Mouse (Mus musculus): ENCODE measurements around the gene Nol9.
"Not testable (repeated sequence)": the region's sequence is repeated elsewhere in the genome, so short reads cannot be mapped to it uniquely, and the experiment has no call there.

Nol9 gene

DNA sequence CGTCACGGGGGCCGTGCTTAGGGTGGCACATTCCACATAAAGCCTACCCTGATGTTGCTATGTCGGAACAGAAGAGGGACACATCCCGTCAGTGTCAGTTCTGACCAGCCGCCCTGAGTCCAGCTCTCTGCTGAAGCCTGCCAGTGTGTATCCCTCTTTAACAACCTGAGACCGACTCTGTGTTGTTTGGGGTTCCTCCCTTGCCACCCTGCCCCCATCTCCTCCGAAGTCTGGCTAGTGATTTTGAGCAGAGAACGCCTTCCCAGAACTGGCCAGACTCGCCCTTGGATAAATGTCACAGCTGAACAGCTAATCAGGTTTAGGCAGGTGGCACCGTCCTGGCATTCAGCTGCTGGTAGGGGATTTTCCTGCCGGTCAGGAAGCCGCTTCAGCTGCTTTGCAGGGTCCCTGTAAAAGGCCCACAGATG is 28.4 kb upstream of the Nol9 start:
- DNase-seq (ENCODE audit: low spot score): no peak

DNA sequence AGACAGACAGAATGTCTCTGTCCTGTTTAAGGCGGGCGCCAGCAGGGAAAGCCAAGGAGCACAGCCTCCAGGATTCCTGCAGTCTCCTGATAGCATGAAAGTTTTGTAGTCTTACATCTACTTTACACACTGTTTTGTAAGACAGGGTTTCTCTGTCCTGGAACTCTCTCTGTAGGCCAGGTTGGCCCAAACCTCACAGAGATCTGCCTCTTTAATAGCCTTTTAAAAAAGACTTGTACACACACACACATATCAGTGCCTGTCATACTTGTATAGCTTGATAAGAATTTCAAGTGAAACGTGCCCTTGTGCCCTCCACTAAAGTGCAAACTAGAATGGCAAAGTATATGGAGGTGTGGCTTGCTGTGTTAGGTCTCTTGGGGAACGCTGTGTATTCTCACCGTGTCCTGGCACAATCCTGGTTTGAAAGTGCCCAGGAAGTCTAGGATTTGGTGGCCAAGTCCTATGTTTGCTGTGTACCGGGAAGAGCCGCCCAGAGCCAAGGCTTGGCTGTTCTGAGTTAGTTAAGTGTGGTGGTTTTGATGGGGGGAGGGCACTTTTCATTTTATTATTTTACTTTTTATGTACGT is 27.9 kb upstream of the Nol9 start:
- no peak for DNase-seq (ENCODE audit: low spot score)

DNA sequence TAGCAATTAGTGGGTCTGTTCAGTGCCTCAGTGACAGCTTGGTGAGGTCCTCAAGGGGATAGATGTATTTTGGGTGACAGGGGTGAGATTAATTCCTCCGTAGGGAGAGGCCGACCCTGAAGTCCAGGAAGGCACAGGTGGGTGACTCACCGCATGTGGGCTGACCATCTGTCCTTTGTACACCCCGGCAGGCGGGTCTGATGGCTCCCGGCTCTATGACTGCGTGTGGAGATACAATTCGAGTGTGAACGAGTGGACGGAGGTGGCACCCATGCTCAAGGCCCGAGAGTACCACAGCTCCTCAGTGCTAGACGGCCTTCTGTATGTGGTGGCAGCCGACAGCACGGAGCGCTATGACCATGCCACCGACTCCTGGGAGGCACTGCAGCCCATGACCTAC is 27.0 kb upstream of the Nol9 start:
- no peak for DNase-seq (ENCODE audit: low spot score)

DNA sequence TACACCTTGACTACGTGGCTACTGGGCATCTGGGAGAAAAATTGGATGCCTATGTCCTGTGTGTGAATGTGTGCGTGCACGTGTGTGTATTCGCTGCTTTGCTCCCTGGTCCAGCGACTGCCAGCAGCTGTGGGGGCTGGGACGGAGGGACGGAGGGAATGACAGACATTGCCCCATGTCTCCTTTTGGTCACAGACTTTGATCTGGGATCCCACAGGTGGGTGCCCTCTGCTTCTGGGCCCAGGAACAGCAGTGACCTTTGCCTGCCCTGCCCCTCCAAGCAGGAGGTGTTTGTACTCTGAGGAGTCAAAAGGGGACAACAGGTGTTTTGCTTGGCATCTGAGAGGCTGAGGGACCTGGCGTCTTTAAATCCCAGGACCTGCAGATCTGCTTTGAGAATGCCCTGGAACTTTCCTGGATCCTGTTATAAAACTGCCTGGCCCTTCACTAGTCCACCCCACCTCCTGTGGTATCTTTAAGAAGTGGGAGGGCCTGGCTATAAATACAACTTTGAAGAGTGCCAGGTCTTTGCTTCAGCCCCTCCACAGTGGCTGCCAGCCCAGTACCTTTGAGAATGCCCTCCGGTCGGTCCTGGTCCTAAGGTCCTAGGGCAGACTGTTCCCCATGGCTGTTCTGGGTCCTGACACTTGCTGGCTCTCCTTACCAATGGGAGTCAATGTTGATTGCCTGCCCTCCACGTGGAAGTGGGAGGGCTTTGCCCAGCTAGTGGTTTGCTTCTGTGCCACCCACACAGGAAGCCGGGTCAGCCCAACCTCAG is 25.9 kb upstream of the Nol9 start:
- no peak for DNase-seq (ENCODE audit: low spot score)

DNA sequence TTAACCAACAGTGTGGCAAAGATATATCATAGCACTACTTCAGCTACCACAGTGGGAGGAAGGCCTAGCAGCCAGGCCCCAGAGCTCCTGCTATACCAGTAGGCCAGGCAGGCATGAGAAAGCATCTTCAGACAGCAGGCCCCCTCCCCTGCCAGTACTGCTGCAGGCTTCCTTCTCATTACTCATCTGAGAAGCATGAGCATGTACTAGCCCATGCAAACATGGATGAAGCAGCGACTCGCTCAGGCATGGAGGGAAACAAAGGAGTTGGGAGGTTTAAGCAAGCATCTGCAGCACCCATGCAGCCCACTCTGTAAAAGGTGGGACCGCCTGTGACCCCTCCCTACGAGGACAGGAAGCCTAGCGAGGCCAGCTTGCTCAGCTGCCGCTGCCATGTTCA is 20.0 kb upstream of the Nol9 start:
- no peak for DNase-seq (ENCODE audit: low spot score)

DNA sequence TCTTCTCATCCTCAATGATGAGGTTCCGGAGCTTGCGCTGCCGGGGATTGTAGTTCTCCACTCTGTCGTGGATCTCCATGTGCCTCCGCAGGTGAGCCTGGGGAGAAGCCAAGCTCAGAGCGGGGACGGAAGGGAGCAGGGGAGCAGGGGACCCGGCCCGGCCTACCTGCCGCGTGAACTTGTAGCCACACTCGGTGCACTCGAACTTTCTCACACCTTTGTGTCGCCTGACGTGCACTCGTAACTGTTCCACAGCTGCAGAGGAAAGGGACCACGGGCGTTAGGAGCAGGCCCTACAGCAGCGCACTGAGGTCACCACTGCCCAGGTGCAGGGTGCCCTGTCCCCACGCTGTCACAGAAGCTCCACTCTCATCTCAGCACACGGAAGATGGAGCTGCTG is 19.1 kb upstream of the Nol9 start:
- DNase-seq (ENCODE audit: low spot score): no peak

DNA sequence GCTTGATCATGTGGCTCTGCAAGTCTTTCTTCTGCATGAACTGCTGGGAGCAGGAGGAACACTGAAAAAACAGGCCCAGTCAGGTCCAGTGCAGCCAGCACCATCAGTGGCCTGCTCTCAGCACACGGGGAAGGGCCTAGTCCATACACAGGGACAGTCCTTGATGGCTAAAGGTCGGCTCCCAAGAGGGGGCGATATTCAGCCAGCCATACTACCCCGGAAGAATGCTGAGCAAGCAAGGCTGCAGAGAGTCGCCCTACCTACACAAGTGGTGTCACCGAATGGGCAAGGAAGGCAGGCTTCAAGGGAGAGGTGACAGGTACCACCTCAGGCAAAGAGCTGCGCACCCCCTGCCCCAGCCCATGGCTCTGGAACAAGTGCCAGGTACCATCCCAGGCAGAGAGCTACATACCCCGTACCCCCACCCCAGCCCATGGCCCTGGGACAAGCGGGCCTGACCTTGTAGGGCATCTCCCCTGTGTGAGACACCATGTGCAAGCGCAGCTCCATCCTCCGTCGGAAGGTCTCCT is 17.5 kb upstream of the Nol9 start:
- no peak for DNase-seq (ENCODE audit: low spot score)

DNA sequence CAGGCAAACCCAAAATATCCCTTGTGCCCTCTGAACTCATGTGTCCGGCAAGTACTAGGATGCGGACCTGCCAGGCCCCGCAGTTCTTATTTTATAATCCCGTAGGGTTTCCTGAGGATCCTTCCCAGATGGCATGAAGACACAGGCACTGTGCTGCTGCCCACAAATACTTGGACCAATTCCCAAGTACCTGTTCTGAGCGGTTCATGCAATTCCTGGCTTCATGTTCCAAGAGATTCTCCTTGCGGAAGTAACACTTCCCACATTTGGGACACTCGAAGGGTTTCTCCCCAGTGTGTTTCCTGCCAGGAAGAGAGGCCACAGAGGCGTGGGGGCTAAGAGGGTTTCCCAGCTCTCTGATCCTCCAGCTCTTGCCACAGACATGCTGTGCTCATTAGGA is 16.6 kb upstream of the Nol9 start:
- DNase-seq (ENCODE audit: low spot score): no peak

DNA sequence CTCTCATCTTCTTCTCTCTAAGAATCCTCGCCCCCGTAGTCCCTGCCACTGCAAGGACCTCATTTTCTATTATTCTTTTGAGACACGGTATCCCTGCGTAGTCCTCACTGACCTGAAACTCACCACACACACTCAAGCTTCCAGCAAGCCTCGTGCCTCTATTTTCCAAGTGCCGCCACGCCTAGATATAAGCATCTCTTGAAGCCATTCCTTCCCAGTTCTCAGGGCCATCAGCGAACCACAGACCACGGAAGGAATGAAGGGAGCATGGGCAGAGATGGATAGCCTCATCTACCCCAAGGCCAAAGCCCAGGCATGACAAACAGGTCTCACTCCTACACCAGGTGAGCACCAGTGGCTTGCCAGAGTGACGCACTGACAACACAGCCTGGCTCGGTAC is 14.6 kb upstream of the Nol9 start:
- DNase-seq (ENCODE audit: low spot score): no peak

DNA sequence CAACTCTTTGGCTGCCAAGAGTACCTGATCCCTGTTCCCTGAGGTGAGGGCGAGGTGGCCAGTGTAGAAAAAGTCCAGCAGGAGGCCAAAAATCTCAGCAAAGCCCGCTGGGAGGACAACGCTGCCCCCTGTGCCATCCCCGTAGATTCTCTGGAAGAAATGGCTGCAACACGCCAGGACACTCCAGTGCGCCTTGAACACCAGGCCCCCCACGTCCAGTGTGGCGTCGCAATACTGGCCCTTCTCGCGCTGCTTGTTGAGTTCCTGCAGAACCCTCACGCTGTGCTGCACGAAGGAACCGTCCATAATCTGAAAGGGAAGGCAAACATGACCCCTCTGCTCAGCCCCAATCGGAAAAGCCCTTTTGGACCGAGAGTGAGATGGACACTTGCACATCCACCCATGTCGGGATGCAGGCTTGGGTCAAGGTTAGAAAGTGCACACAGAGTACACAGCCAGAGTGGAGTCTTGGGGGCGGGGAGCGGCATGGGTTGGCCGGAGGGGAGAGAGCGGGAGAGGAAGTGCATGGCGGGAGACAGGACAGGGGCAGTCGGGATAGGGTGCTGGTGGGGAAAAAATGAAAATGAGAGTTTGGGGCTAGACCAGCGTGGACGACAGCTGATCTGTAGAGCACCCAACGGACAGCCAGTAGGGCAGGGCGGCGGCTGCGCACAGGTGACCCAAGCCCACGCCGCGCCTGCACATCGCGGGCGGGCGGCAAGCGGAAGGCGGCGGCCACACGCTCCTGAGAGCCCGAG is 12.2 kb upstream of the Nol9 start:
- DNase-seq (ENCODE audit: low spot score): no peak

DNA sequence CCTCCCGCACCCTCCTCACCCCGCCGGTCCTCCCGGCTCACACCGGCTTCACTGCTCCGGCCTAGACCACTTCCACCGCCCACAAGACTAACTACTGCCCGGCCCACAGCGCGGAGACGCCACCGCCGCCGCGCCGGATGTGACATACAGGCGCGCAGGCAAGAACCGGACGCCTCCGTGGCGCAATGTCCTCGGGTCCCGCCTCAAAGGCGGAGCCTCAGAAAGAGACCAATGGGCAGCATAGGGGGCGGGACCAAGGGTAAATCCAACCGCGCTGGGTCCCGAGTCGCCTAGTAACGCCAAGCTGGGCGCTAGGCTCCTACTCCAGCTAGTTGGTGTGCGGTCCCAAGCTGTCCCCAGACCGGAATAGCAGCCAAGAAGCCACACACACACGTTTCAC is 11.6 kb upstream of the Nol9 start, which contains the start of gene Zbtb48:
TSS of gene Zbtb48 (minus strand) at position 148 of the 400 bp plus-strand sequence.
- peak; percentile 87 for DNase-seq (ENCODE audit: low spot score)

DNA sequence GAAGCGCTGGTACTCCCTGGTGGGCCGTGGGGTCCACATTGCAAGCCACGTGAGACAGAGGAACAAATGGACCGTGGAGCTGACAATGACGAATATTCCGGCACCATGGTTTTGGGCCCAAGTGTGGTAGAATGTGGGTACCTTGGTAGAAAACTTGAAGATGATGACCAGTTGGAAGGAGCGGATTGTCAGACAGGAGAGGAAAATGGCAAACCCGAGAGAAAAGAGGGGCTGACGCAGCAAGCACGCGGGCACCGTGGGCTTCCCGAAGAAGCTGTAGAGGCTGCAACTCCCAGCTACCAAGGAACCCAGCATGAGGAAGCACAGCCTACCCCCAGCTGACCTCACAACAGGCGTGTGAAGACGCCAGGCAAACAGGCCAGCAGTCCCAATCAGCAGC is 10.7 kb upstream of the Nol9 start:
- no peak for DNase-seq (ENCODE audit: low spot score)

DNA sequence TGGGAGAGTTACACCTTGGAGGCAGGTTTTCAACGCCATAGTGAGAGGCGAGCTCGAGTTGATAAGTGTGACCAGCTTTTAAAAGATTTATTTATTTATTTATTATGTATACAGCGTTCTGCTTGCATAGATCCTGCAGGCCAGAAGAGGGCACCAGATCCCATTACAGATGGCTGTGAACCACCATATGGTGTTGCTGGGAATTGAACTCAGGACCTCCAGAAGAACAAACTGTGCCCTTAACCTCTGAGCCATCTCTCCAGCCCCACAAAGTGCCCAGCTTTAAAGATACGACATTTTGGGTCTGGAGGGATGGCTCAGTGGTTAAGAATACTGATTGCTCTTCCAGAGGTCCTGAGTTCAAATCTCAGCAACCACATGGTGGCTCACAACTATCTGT is 10.0 kb upstream of the Nol9 start:
- DNase-seq (ENCODE audit: low spot score): no peak

DNA sequence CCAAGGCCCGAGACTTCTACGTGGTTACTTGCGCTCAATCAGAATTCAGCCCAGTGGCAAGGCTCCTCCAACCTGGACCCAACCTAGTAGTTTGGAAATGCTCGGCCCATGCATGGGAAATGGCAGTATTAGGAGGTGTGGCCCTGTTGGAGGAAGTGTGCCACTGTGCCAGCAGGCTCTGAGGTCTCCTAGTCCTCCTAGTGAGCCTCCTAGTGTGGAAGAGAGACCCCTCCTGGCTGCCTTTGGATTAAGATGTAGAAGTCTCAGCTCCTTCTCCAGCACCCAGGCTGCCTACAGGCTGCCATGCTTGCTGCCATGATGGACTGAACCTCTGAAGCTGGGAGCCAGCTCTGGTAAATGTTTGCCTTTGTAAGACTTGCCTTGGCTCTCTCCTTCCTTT is 9.1 kb upstream of the Nol9 start:
- DNase-seq (ENCODE audit: low spot score): no peak

DNA sequence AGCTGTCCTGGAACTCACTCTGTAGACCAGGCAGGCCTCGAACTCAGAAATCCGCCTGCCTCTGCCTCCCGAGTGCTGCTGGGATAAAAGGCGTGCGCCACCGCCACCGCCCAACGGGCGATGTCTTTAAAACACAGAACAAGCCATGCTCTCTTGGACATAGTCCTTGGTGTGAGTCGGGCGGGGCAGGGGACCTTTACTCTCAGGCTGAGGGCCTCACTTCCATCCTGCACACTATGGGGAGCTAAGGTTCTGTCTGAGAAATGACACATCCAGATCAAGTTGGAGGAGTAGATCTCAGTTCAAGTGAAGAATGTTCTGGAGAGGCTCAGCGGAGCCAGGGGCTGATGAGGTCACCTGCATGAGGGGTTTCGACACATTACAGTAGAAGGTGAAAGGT is 6.2 kb upstream of the Nol9 start:
- DNase-seq (ENCODE audit: low spot score): no peak

DNA sequence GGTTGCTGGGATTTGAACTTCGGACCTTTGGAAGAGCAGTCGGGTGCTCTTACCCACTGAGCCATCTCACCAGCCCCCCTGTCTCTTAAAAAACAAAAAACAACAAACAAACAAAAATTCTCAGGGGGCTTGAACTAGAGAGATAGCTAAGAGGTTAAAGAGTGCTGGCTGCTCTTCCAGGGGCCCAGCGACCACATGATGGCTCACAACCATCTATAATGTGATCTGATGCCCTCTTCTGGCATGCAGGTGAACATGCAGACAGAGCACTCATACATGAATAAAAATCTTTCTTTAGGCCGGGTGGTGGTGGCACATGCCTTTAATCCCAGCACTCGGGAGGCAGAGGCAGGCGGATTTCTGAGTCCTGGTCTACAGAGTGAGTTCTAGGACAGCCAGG is 2.7 kb upstream of the Nol9 start:
- DNase-seq (ENCODE audit: low spot score): not testable (repeated sequence)

DNA sequence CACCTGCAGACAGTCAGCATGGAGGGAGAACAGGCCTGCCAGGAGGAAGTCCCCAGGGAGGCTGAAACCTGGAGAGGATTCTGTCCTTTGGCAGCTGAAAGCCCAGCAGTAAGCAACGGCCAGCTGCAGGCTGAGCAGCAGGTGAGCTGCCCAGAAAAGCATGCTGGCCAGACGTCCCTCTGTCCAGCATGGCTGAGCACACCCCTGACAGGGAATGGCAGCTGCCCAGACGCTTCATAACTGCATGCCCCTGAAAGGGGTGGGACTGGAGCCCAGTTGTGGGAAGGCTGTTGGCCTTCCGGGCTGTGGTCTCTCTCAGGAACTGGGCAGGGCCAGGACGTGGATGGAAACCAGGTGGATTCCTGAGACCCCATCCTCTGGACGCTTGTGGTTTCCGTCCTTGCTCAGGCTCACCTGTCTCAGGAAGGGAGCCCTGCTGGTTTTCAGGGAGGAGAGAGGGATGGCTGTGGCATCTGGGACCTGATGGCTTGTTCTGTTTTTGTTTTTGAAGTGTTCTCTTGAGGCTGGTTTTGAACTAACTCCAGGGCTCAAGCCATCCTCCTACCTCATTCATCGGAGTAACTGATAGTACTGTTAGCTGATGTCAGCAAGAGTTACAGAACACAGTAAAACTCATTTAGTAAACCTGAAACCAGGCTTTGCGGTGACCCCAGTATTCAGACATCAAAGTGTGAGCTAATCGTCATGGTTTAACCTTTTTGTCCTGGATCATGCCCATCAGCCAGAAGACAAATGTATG is 716 bp upstream of the Nol9 start, which contains the start of gene Tas1r1:
TSS of gene Tas1r1 (minus strand) at position 344 of the 760 bp plus-strand sequence.
- no peak for DNase-seq (ENCODE audit: low spot score)

DNA sequence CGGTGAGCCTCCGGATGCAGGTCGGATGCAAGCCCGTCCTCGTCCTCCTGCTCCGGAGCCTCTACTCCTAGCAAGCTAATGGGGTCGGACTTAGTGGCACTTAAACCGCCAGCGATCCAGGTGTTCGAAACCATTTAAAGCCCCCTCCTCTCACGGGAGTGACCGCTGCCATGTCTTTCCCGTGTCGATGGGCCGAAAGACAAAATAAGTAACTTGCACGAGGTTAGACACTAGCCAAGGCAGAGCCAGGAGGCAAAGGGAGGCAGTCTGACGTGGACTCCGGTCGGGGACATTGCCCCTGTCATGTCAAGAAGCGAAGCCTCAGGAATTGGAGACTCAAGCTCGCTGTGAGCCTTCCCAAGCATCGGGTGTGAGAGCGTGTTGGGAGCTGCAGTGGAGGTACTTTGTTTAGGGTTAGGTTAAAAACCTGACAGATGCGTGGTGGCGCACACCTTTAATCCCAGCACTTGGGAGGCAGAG is 750 bp downstream of the Nol9 start:
- no peak for DNase-seq (ENCODE audit: low spot score)

DNA sequence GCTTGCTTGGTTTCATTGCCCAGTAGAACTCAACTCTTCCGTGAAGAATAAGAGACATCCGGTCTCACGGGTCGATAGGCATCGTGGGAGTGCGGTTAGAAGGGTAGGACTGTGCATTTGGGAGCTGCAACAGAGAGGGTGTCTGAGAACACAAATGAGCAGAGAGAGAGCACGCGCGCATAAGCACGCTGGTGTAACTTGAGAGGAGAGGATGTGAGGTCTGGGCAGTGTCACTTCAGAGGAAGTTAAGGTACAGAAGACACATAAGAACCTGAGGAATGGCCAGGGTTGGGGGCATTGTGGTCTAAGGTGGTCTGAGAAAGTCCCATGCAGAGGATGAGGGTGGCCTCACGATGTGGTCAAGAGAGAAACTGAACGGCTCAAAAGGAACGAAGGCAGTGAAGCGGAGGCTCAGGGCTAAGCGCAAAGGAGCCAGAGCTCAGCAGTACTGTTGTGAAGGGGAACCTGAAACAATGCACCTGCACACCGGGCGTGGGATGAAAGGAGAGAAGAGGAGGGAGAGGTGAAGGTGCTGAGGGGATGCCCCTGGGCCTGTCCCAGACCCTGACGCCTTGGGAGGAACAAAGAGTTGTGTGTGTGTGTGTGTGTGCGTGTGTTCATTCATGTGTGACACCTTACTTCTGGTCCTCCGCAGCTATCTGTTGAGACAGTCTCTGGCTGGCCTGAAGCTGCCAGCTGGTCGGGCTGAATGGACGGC is 3.0 kb downstream of the Nol9 start:
- DNase-seq (ENCODE audit: low spot score): no peak

DNA sequence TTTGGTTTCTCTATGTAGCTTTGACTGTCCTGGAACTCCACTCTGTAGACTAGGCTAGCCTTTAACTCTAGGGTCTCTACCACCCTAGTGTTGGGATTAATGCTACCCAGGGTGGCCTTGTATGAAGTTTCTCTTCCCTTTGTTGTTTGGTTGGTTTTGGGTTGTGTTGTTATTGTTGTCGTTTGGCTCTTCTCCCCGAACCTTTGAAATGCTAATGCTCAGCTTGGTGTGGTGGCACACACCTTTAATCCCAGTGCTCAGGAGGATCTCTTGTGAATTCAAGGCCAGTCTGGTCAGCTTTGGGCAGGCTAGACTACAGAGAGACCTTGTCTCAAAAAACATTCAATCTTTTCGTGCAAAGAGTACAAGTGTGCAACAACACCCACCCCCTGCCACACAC is 4.0 kb downstream of the Nol9 start:
- DNase-seq (ENCODE audit: low spot score): no peak

DNA sequence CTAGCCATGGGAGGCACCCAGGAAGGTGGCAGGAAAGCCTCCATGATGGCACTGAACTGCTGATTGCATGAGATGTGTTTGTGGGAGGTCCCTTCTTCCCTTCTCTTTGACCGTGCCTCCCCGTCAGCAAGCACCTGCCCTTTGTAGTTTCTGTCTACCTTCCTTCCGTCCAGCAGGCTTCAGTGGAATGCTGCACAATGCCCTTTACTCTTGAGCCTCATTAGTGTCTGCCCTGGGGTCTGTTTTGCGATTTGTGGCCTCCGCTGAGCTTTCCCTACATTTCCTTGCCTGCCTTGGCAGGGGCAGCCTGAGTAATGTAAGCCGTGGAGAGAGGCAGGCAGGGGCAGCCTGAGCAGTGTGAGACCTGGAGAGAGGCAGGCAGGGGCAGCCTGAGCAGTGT is 5.5 kb downstream of the Nol9 start:
- no peak for DNase-seq (ENCODE audit: low spot score)
